Mouse (Mus musculus) WW6 (cell line): ENCODE results near the gene Olfr668.
"Not testable (repeated sequence)": the region's sequence is repeated elsewhere in the genome, so short reads cannot be mapped to it uniquely, and the experiment has no call there.

Experiments used
- DNase-seq: peaks from one replicate; pipeline ENCODE4 v3.0.0-alpha.2; 2013; ENCODE audit warnings: low read depth, low spot score

Gene Olfr668

DNA sequence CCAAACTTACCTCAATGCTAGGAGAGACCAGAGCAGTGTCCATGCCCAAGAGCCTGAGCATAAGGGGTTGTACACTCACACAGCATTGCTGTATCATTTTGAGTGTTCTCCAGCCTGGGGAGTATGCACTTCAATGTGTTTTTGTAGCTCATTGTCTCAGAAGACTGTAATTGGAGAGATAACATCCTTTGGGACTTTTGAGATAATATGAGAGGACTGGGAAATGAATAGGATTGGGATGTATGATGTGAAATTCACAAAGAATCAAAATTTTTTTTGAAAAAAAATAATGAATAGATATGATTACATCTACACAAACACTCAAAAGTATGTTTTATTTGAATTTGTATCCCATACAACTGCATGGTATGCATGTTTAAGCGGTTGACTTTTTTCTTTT lies at the start of gene Olfr668:
Gene Olfr668, minus strand, starts transcription at position 101 of the 400 bp plus-strand sequence.
- no peak for DNase-seq

DNA sequence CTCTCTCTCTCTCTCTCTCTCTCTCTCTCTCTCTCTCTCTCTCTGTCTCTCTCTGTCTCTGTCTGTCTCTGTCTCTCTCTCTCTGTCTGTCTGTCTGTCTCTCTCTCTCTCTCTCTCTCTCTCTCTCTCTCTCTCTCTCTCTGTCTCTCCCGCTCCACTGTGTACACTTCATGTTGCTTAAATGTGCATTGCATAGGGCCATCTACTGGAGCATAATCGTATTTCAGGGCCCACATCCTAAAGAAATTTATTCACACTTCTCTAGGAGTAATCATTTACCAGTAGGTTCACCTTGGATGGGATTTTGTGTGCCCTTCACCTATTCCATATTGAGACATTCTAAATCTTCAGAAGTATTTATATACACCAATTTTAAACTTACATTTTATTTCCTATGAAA lies 44.6 kb upstream of the Olfr668 start:
- not testable (repeated sequence) for DNase-seq

DNA sequence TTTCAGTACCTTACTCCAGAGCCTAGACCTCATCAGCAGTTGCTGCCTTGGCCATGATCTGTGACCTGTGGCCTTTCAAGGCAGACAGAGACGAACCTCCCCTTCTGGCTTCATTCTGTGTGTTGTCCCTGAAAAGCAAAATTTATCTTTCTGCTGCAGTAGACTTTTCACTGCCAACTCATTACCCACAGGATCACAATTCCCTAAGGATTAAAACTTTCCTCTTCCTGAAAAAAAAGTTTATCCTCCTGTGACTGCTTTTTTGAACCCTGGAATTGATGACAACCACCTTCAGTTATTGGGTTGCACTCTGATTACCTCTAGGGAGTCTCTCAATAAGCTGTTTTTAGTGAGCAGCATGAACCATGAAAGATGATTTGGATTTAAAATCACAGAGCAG lies 34.7 kb upstream of the Olfr668 start, which contains the start of gene Olfr670:
Gene Olfr670, minus strand, starts transcription at position 101 of the 400 bp plus-strand sequence.
- no peak for DNase-seq

DNA sequence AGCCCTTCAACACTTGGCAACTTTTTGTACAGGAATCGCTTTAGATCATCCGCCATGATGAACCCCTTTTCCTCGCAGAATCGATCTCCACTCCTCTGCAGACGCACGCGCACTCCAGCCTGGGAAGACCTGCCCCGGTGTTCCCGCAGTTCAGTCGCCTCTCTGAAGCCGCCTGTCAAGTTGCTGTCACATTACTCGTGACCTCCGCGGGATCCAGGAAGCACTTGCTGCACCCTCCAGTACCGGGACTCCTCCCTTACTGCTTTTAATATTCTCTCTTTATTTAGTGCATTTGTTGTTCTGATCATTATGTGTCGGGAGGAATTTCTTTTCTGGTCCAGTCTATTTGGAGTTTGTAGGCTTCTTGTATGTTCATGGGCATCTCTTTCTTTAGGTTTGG lies 22.4 kb upstream of the Olfr668 start:
- DNase-seq, result not testable (repeated sequence)

DNA sequence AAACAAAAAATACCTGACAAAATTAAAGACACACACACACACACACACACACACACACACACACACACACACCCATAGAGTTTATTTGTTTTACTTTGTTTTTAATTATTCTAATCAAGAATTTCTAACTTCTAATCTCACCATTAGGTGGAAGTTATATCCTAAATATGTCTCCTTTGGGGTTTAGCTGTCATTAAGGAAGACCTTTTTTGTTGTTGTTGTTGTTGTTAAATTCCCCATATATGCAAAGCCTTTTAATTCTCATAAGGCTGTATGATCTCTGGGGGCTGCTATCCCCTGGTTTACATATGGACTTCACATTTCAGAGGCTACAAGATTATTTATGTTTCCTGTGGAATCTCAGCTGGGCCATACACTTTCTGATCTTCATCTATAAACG lies 6.1 kb upstream of the Olfr668 start, which contains the start of gene Olfr669:
Gene Olfr669, plus strand, starts transcription at position 301 of the 400 bp plus-strand sequence.
- DNase-seq, result no peak

DNA sequence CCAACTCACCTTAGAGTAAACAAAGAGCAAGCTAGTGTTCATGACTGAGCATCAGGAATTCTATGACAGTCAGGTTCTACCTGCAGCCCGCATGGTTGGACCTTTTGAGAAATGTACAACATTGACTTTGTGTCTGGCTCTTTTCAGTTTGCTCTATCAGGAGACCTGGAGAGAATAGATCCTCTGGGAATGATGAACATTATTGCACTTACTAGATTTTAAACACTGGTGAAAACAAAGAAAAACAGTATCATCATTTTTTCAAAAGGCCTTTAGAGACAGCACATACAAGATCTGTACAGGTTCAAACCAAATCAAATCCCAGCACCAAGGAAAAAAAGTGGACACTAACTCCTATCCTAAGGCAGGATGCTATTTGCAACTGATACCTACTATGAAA lies 6.5 kb downstream of the Olfr668 start, which contains the start of gene Olfr667:
Gene Olfr667, minus strand, starts transcription at position 101 of the 400 bp plus-strand sequence.
- DNase-seq, result no peak

DNA sequence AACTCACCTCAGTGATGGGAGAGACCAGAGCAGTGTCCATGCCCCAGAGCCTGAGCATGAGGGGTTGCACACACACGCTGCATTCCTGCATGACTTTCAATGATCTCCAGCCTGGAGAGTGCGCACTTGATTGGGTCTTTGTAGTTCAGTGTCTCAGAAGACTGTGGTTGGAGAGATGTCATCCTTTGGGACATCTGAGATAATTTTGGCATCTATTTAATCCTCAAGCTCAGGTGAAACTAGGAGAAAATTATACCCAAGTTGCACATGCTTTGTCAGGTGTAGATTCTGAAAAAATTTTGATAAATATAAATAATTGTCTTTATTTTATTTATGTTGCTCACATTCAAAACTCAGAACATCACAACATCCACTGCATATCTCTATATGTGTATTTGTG lies 32.0 kb downstream of the Olfr668 start, which contains the start of gene Olfr666:
Gene Olfr666, minus strand, starts transcription at position 101 of the 400 bp plus-strand sequence.
- DNase-seq, result no peak

DNA sequence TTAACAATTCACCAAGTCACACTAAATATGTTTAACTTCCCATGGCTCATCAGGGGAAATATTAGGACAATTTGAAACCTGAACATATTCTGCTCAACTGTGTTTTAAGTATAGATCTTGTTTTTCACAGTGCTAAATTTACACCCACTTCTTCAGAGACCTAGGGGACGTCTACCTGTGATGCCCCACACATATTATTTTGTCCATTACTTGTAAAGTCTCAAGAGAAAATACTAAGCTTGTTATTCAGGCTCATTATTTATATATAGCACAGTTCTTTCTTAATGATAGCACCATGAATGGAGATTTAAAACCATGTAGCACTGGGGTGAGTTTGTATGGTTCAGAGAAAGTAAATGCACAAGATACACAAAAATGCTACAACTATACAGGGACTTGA lies 50.1 kb downstream of the Olfr668 start, which contains the start of gene Olfr665:
Gene Olfr665, plus strand, starts transcription at position 301 of the 400 bp plus-strand sequence.
- no peak for DNase-seq
